19 mouse cellular contexts compared by ENCODE assay signal in genomic region chr2:55569291-55569690, GRCm38 (mm10).
"Had no signal": no experiment of that assay in that cellular context is flagged by ENCODE, and none has a peak within 500 bp of the region (broad histone marks: within the 10 kb centered on the region; RNA-seq: fewer than 3 reads in every experiment).

No protein-coding gene starts in this region.

- DNase-seq: liver, postnatal 0 days; lung, adult 2 months; lung, postnatal 14 days; lung, postnatal 36 days; midbrain, embryonic 14.5 days; right cerebral cortex, postnatal 14 days; thymus, adult 2 months; thymus, postnatal 36 days had no signal

- ATAC-seq: liver, postnatal 0 days; lung, postnatal 0 days; midbrain, embryonic 16.5 days had no signal

- H3K4me2 ChIP-seq: liver, embryonic 15.5 days; lung, embryonic 15.5 days; midbrain, embryonic 12.5 days; neural tube, embryonic 13.5 days; neural tube, embryonic 15.5 days; stomach, embryonic 15.5 days had no signal

- H3K4me1 ChIP-seq: liver, embryonic 15.5 days; lung, embryonic 15.5 days; megakaryocyte, embryonic 14.5 days; midbrain, embryonic 12.5 days; neural tube, embryonic 13.5 days; neural tube, embryonic 15.5 days; stomach, embryonic 15.5 days had no signal

- H3K27ac ChIP-seq: liver, embryonic 15.5 days; lung, embryonic 15.5 days; macrophage; midbrain, embryonic 12.5 days; neural tube, embryonic 13.5 days; neural tube, embryonic 15.5 days; stomach, embryonic 15.5 days; stomach, postnatal 0 days had no signal

- H3K27me3 ChIP-seq: liver, embryonic 15.5 days; lung, embryonic 15.5 days; megakaryocyte, embryonic 14.5 days; midbrain, embryonic 12.5 days; neural tube, embryonic 13.5 days; neural tube, embryonic 15.5 days; stomach, embryonic 15.5 days had no signal

- H3K36me3 ChIP-seq: liver, embryonic 15.5 days; lung, embryonic 15.5 days; midbrain, embryonic 12.5 days; neural tube, embryonic 13.5 days; neural tube, embryonic 15.5 days; stomach, embryonic 15.5 days had no signal

- H3K9me3 ChIP-seq: liver, embryonic 15.5 days; lung, embryonic 15.5 days; megakaryocyte, embryonic 14.5 days; midbrain, embryonic 12.5 days; neural tube, embryonic 13.5 days; neural tube, embryonic 15.5 days; stomach, embryonic 15.5 days had no signal

- H3K4me3 ChIP-seq: liver, embryonic 15.5 days; lung, embryonic 15.5 days; megakaryocyte, embryonic 14.5 days; midbrain, embryonic 12.5 days; neural tube, embryonic 13.5 days; neural tube, embryonic 15.5 days; stomach, embryonic 15.5 days had no signal

- H3K9ac ChIP-seq: liver, embryonic 15.5 days; liver, postnatal 0 days; lung, embryonic 15.5 days; midbrain, embryonic 12.5 days; neural tube, embryonic 13.5 days; neural tube, embryonic 15.5 days; stomach, embryonic 15.5 days had no signal
